Mouse (Mus musculus) mouse trophoblast stem cell (cell line): ENCODE measurements at regions not wholly inside any gene's neighbourhood (a gene's known extent, or its start where the extent isn't known, plus 50 kb on each side); places are given as distances from the start of the nearest gene placed in this dataset.

Experiments
- in situ Hi-C, 2 experiments: fragments of 300-500 bp; cut with MseI, MboI; formaldehyde crosslinking; loops; 2 replicates in 1 of 2; 3 replicates in 1 of 2; pipeline ENCODE4 v1.15.1; 2025

- in situ Hi-C loops, result no loop called here
Observed at GRCm38 (mm10) chr16:30160399-30160798, 96.2 kb downstream of the Hes1 start.

GRCm38 (mm10) chr16:30163303-30163702 lies 99.1 kb downstream of the Hes1 start:
- in situ Hi-C loops, result no loop called here

- in situ Hi-C loops, result no loop called here
Observed at GRCm38 (mm10) chr16:30165667-30166180, 101.5 kb downstream of the Hes1 start.

- in situ Hi-C loops, result no loop called here
Observed at GRCm38 (mm10) chr16:30171381-30172079, 95.8 kb downstream of the Cpn2 start.

GRCm38 (mm10) chr16:30172136-30172731 lies 95.1 kb downstream of the Cpn2 start:
- in situ Hi-C loops, result no loop called here

GRCm38 (mm10) chr16:30172798-30173202 lies 94.5 kb downstream of the Cpn2 start:
- in situ Hi-C loops, result no loop called here

GRCm38 (mm10) chr16:30173953-30174874 lies 93.1 kb downstream of the Cpn2 start:
- in situ Hi-C loops, result no loop called here

- in situ Hi-C loops, result no loop called here
Observed at GRCm38 (mm10) chr16:30176306-30176705, 91.0 kb downstream of the Cpn2 start.

GRCm38 (mm10) chr16:30177769-30178168 lies 89.5 kb downstream of the Cpn2 start:
- in situ Hi-C loops, result no loop called here

GRCm38 (mm10) chr16:30178596-30178995 lies 88.7 kb downstream of the Cpn2 start:
- in situ Hi-C loops, result no loop called here

GRCm38 (mm10) chr16:30179504-30179976 lies 87.8 kb downstream of the Cpn2 start:
- in situ Hi-C loops, result no loop called here

- in situ Hi-C loops, result loop anchor here (10.0 kb wide), 1 partner anchor 106 kb away; no protein-coding TSS in a partner anchor
Observed at GRCm38 (mm10) chr16:30181116-30181515, 86.2 kb downstream of the Cpn2 start.

GRCm38 (mm10) chr16:30184591-30185265 lies 82.6 kb downstream of the Cpn2 start:
- in situ Hi-C loops, result loop anchor here (10.0 kb wide), 1 partner anchor 110 kb away; no protein-coding TSS in a partner anchor

GRCm38 (mm10) chr16:30185707-30186106 lies 81.6 kb downstream of the Cpn2 start:
- in situ Hi-C loops, result loop anchor here (10.0 kb wide), 1 partner anchor 111 kb away; no protein-coding TSS in a partner anchor

- in situ Hi-C loops, result loop anchor here (10.0 kb wide), 1 partner anchor 111 kb away; no protein-coding TSS in a partner anchor
Observed at GRCm38 (mm10) chr16:30186201-30186700, 81.0 kb downstream of the Cpn2 start.

GRCm38 (mm10) chr16:30186701-30187270 lies 80.5 kb downstream of the Cpn2 start:
- in situ Hi-C loops, result loop anchor here (10.0 kb wide), 1 partner anchor 112 kb away; no protein-coding TSS in a partner anchor

GRCm38 (mm10) chr16:30187400-30187799 lies 79.9 kb downstream of the Cpn2 start:
- in situ Hi-C loops, result loop anchor here (10.0 kb wide), 1 partner anchor 113 kb away; no protein-coding TSS in a partner anchor

GRCm38 (mm10) chr16:30187907-30188414 lies 79.3 kb downstream of the Cpn2 start:
- in situ Hi-C loops, result loop anchor here (10.0 kb wide), 1 partner anchor 113 kb away; no protein-coding TSS in a partner anchor

- in situ Hi-C loops, result loop anchor here (10.0 kb wide), 1 partner anchor 114 kb away; no protein-coding TSS in a partner anchor
Observed at GRCm38 (mm10) chr16:30188769-30189430, 78.4 kb downstream of the Cpn2 start.
